Mouse (Mus musculus): ENCODE measurements at regions not wholly inside any gene's neighbourhood (a gene's known extent, or its start where the extent isn't known, plus 50 kb on each side); places are given as distances from the start of the nearest gene placed in this dataset.

DNA sequence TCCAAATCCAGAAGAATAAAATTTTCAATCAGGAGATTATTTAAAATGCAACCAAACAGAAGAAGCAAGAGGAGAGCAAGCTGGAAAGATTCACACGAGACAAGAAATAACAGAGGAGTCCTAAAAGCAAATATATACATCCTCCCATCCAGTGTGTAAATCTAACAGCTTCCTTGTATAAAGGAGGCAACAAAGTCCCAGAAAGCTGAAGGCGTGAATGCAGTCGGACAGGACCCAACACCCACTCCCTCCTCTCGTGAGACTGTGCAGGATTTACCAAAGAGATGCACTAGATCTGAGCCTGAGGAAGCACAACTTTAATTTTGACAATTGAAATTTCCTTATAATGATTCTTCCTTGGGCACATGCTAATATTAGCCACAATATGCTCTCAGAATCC, 103.0 kb upstream of the Dcn start:
- no peak for DNase-seq (ENCODE audit: low spot score in 2 of 2)

- no peak for DNase-seq (ENCODE audit: low spot score in 2 of 2)
Observed at GRCm38 (mm10) chr10:97381586-97381985, 97.8 kb upstream of the Dcn start.

DNA sequence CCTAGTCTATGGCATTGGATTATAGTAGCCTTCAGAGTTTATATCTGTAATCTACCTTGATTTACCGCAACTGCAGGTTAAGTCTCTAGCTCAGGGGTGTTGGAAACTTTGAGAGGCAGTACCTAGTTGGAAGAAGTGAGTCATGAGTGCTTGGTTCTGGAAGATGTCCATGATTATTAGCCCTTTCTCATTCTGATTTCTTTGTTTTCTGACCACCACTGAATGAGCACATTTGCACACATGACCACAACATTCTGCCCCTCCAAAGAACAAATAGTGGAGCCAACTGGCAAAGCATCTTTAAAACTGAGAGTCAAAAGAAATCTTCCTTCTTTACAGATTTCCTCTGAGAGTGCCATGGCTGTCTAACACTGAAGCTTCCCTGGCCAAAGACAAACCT, 95.5 kb upstream of the Dcn start:
- DNase-seq (ENCODE audit: low spot score in 2 of 2) = no peak

DNA sequence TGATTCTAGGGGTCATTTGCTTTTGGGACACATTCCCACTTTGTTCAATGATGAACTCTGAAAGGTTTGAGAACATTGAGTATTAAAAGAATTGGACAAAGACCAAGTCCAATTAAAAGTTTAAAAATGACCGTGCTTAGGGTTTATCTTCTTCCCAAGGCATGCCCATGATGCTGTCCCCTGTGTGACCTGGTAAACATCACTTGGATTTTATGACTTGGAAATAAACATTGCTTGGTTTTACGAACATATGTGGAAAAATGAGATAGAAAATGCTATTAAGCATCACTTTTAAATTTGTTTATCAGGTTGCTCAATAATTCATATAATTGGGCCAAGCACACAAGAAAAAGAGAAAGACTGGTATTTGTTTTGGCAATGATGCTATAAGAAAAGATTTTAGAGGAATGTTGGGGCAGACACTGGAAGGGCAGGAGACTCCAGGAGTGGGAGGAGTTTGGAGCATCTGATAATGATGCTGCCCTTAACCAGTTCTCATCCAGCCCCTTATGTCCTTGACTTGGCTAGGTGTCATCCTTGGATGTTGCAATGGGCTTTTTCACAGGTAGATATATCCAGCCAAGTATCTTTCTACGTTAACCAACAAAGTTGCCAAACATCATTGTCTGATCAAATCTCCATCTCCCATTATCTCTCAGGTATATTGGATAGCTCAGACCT, 92.1 kb upstream of the Dcn start:
- DNase-seq (ENCODE audit: low spot score in 2 of 2) = no peak

DNA sequence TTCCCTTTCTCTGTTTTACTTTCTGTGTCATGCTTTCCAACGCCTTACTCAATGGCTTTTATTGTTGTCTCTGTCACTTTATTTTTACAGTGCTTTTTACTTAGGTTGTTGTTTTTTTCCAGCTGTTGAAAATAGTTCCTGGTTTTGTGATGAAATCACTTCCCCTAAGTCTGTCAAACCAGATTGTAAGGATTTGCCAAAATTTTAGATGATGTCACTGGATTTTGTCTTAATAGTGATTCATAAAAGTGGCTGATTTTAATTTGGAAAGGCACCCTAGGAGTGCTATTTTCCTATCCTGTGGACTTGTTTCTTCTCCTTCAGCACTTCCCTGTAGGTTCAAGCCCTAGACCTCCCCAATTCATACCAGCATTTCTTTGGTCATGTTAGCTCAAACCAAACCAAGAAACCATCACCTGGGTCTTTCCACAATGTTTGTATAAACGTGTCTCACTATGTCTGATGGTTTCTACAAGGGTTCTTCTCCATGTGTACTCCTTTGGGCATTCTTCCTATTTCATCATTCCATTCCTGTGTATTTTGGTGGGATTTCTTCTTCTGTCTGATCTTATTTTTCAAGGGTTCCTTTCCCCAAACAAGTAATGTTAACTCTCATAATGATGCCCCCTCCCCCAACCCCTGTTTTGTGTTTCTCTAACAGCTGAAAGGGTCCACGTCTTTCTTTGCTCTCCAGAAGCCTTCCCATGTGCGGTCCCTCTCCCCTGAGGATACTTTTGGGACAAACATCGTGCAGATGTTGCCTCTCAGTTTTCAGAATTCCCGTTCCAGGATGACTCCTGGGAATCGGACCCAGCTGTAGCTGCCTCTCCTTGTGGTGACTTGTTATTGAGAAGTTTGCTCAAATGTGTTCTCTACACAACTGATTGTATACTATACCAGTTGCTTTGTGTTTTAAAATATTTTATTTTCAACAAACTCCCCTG, 89.5 kb upstream of the Dcn start:
- no peak for DNase-seq (ENCODE audit: low spot score in 2 of 2)

DNA sequence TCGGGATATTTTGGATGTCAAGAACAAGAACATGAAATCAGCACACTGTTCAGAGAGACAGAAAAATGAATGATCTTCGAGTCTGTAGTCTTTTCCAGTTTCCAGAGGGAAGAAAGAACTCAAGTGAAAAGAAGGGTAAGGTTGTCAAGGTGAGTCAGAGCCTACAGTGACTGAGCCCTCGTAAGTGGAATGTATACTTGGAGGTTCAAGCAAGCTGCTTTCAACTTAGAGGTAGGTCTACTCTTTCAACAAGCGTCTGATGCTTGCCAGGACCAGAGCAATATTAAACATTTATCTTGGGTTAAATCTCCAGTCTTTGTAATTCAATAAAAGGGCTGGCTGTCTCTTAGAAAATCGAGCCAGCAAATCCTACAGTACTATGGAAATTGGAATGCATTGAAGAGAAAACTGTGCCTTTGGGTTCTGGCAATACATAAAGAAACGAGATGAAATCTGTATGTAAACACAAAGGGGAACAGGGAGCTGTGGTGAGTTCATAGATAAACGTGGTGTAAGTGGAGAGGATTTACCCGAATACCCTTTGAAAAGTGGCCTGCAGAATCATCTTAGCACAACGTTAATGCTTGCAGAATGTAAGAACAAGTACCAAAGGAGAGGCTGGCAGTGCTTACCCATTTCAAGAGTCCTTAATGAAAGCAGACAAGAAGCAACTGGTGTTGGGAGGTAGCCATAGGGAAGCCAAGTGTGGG, 82.2 kb upstream of the Dcn start:
- no peak for DNase-seq (ENCODE audit: low spot score in 2 of 2)

GRCm38 (mm10) chr10:97397896-97398295, 81.5 kb upstream of the Dcn start:
- no peak for DNase-seq (ENCODE audit: low spot score in 2 of 2)

- DNase-seq (ENCODE audit: low spot score in 2 of 2) = no peak
Observed at GRCm38 (mm10) chr10:97402524-97402923, 76.9 kb upstream of the Dcn start.

DNA sequence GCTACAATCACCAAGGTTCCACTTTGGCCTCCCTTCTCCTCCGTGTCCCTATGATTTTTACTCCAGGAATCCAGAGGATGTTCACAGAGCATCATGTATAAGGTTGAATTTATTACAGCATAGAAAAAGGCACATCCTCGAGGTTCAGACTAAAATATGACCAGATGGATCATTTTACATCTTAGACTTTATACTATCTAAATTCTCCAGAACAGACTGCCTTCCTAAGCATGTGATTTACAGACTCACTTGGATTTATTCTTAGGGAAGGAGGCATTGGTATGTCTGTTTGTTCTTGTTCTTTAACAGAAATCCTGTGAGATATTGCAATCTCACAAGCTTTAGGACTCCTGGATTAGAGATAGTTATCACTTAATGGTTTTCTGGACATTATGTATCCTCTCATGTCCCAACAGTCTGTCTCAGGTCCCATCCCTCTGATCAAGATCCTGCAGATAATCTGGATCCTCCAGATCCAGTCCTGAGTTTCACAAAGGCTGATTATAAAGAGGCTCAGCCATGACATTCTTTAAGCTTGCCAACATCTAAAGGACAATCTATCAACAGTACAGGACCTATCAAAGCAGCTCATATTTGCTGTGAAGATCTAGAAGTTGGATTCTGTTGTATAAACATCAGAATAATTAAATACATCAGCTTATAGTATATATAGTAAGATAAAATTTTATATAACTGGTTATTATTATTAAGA, 75.2 kb upstream of the Dcn start:
- no peak for DNase-seq (ENCODE audit: low spot score in 2 of 2)

GRCm38 (mm10) chr10:97409181-97409581, 70.2 kb upstream of the Dcn start:
- no peak for DNase-seq (ENCODE audit: low spot score in 2 of 2)

GRCm38 (mm10) chr10:97409909-97410308, 69.5 kb upstream of the Dcn start:
- DNase-seq (ENCODE audit: low spot score in 2 of 2) = no peak

- DNase-seq (ENCODE audit: low spot score in 2 of 2) = no peak
Observed at GRCm38 (mm10) chr10:97422579-97422978, 56.8 kb upstream of the Dcn start.

DNA sequence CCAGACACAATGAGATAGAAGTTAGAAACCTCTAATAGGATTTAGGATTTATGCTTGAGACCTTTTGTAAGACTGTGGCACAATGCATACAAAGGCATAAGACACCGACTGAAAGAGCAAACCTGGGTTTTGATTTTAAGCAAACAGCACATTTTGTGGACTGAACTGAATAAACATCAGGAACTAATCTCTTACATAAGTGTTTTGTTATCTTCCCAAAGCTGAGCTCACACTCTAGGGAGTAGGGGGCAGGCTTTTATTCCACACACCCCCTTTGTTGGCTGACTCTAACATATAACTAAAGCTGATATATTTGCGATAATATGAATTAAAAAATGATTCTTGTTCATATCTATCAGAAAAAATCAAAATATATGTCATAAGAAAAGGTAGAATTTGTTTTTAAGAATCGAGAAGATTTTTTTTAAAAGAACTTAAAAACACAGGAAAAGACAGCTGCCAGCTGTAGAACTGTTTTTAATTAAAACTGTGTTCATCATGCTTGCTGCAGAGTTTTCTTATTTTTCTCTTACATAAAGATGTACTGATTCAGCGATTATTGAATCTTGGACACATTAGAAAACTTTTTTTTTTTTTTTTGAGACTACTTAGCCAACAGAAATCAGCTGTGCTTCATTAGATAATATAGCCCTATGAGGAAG, 56.2 kb upstream of the Dcn start:
- no peak for DNase-seq (ENCODE audit: low spot score in 2 of 2)

Data from thymus, postnatal 10 days (tissue).